Mouse (Mus musculus) induced T-regulatory cell, adult 2 months (primary cell): Measurements from ENCODE around the gene Hs3st4.

Source experiments
- DNase-seq: peaks from one replicate; pipeline ENCODE4 v3.0.0-alpha.2; 2012; ENCODE audit warnings: low read depth

Gene Hs3st4

GRCm38 (mm10) chr7:124141229-124141628, 158.6 kb downstream of the Hs3st4 start:
- no peak for DNase-seq

- DNase-seq = no peak
Measured at GRCm38 (mm10) chr7:124150901-124151300, 168.2 kb downstream of the Hs3st4 start.

GRCm38 (mm10) chr7:124163301-124163700, 180.6 kb downstream of the Hs3st4 start:
- no peak for DNase-seq

GRCm38 (mm10) chr7:124166229-124166628, 183.6 kb downstream of the Hs3st4 start:
- DNase-seq = no peak

- DNase-seq = no peak
Measured at GRCm38 (mm10) chr7:124168796-124169195, 186.1 kb downstream of the Hs3st4 start.

- DNase-seq = no peak
Measured at GRCm38 (mm10) chr7:124170001-124170400, 187.3 kb downstream of the Hs3st4 start.

- no peak for DNase-seq
Measured at GRCm38 (mm10) chr7:124171992-124172391, 189.3 kb downstream of the Hs3st4 start.

GRCm38 (mm10) chr7:124180926-124181325, 198.3 kb downstream of the Hs3st4 start:
- no peak for DNase-seq

- no peak for DNase-seq
Measured at GRCm38 (mm10) chr7:124184693-124185092, 202.0 kb downstream of the Hs3st4 start.

- no peak for DNase-seq
Measured at GRCm38 (mm10) chr7:124198811-124199570, 216.3 kb downstream of the Hs3st4 start.

GRCm38 (mm10) chr7:124216921-124217320, 234.3 kb downstream of the Hs3st4 start:
- DNase-seq = no peak

- no peak for DNase-seq
Measured at GRCm38 (mm10) chr7:124220556-124220955, 237.9 kb downstream of the Hs3st4 start.

GRCm38 (mm10) chr7:124237896-124238670, 255.4 kb downstream of the Hs3st4 start:
- DNase-seq = no peak

- no peak for DNase-seq
Measured at GRCm38 (mm10) chr7:124239903-124240647, 257.4 kb downstream of the Hs3st4 start.

- DNase-seq = no peak
Measured at GRCm38 (mm10) chr7:124249838-124250237, 267.2 kb downstream of the Hs3st4 start.

GRCm38 (mm10) chr7:124250566-124250965, 267.9 kb downstream of the Hs3st4 start:
- no peak for DNase-seq

GRCm38 (mm10) chr7:124258419-124258818, 275.8 kb downstream of the Hs3st4 start:
- no peak for DNase-seq

GRCm38 (mm10) chr7:124270734-124271133, 288.1 kb downstream of the Hs3st4 start:
- no peak for DNase-seq

GRCm38 (mm10) chr7:124289873-124290272, 307.2 kb downstream of the Hs3st4 start:
- DNase-seq = no peak

GRCm38 (mm10) chr7:124319451-124319850, 336.8 kb downstream of the Hs3st4 start:
- DNase-seq = no peak

GRCm38 (mm10) chr7:124335635-124336034, 353.0 kb downstream of the Hs3st4 start:
- DNase-seq = no peak

GRCm38 (mm10) chr7:124341510-124341909, 358.8 kb downstream of the Hs3st4 start:
- no peak for DNase-seq
